Mouse (Mus musculus) C2C12 (cell line): Measurements from ENCODE around the gene 9130230L23Rik. TPM values are rescaled to one million over a fixed set of nuclear protein-coding genes. Genes with fewer than 3 reads are reported as not detected.

Experiments used
- H3K27me3 ChIP-seq: one replicate; pipeline ENCODE4 v1.6.1; 2011; ENCODE audit not compliant: control insufficient read depth, insufficient read depth, insufficient read length
- H3K36me3 ChIP-seq: one replicate; pipeline ENCODE4 v1.6.1; 2011; ENCODE audit not compliant: control insufficient read depth, insufficient read depth
- H3K4me3 ChIP-seq: one replicate; pipeline ENCODE4 v1.5.1; 2011; ENCODE audit warnings: mild to moderate bottlenecking, control low read depth; ENCODE audit not compliant: poor library complexity, insufficient read depth, severe bottlenecking
- H3K79me2 ChIP-seq: one replicate; pipeline ENCODE4 v1.6.1; 2011; ENCODE audit not compliant: control insufficient read depth, insufficient read depth
- H3K79me3 ChIP-seq: one replicate; pipeline ENCODE4 v1.6.1; 2011; ENCODE audit warnings: low read depth, control low read depth
- H3ac ChIP-seq: one replicate; pipeline ENCODE3; 2011; ENCODE audit warnings: low read depth; ENCODE audit not compliant: control insufficient read depth, insufficient read length
- CEBPB ChIP-seq: IDR thresholded peaks from one replicate; pipeline ENCODE4 v1.6.1; 2011; ENCODE audit warnings: low read depth, mild to moderate bottlenecking, control low read depth, moderate library complexity
- CTCF ChIP-seq: IDR thresholded peaks from one replicate; pipeline ENCODE4 v1.5.1; 2011; ENCODE audit not compliant: control insufficient read depth, insufficient read depth, insufficient read length
- FOSL1 ChIP-seq: IDR thresholded peaks from one replicate; pipeline ENCODE4 v1.8.0; 2011; ENCODE audit warnings: mild to moderate bottlenecking, low read length; ENCODE audit not compliant: poor library complexity, insufficient read depth, severe bottlenecking
- MAX ChIP-seq: IDR thresholded peaks from one replicate; pipeline ENCODE4 v1.6.1; 2011; ENCODE audit warnings: mild to moderate bottlenecking, control low read depth
- MYOD1 ChIP-seq: IDR thresholded peaks from one replicate; pipeline ENCODE4 v1.6.1; 2011; ENCODE audit warnings: low read depth; ENCODE audit not compliant: control insufficient read depth, insufficient read length
- MYOG ChIP-seq: IDR thresholded peaks from one replicate; pipeline ENCODE4 v1.6.1; 2011; ENCODE audit not compliant: control insufficient read depth, insufficient read length; ENCODE audit errors: extremely low read depth
- USF1 ChIP-seq: IDR thresholded peaks from one replicate; pipeline ENCODE4 v1.6.1; 2011; ENCODE audit warnings: low read depth, mild to moderate bottlenecking, control low read depth, moderate library complexity
- long read RNA-seq, 2 experiments: library from polyadenylated mRNA; unstranded; transcript quantifications; one replicate each; pipeline ENCODE4 v2.0.0; 2019 to 2020
- polyA plus RNA-seq: library from polyadenylated mRNA; unstranded; fragments of >200 nt; fragmentation: generic; extraction: Trizol; gene quantifications from one replicate; pipeline ENCODE4 v1.2.1, GENCODE M21; 2012; ENCODE audit warnings: missing spikeins

Gene 9130230L23Rik
- not detected for polyA plus RNA-seq
- long read RNA-seq, experiment 1: 0 reads
- long read RNA-seq, experiment 2: 0 reads

GRCm38 (mm10) chr5:66004134-66004925, at the start of gene 9130230L23Rik:
TSS of gene 9130230L23Rik (minus strand) at chr5:66004285.
- TF ChIP-seq USF1 (no peak), FOSL1 (no peak), CEBPB (no peak), MYOD1 (no peak), CTCF (no peak), MAX (no peak), MYOG (no peak)
- Histone ChIP-seq H3K79me2 (no peaks in the 10 kb centered on the region), H3K27me3 (no peaks in the 10 kb centered on the region), H3K79me3 (no peaks in the 10 kb centered on the region), H3K36me3 (no peaks in the 10 kb centered on the region), H3ac (no peak within 1 kb of the TSS), H3K4me3 (no peak within 1 kb of the TSS)

GRCm38 (mm10) chr5:66052777-66053548, 48.9 kb upstream of the 9130230L23Rik start:
- H3K79me3 ChIP-seq: no peaks in the 10 kb centered on the region
- TF ChIP-seq CTCF (no peak), MAX (no peak), CEBPB (no peak), MYOG (no peak), FOSL1 (no peak), MYOD1 (no peak), USF1 (no peak)
- H3K4me3 ChIP-seq: no peak overlapping the region
- H3K79me2 ChIP-seq: no peaks in the 10 kb centered on the region
- H3K36me3 ChIP-seq: no peaks in the 10 kb centered on the region
- no peak overlapping the region for H3ac ChIP-seq
- H3K27me3 ChIP-seq: no peaks in the 10 kb centered on the region

- H3K4me3 ChIP-seq: no peak overlapping the region
- H3K79me3 ChIP-seq: no peaks in the 10 kb centered on the region
- H3ac ChIP-seq: no peak overlapping the region
- no peak for TF ChIP-seq CTCF
- TF ChIP-seq CEBPB: no peak
- no peak for TF ChIP-seq MYOG
- no peak for TF ChIP-seq MYOD1
- TF ChIP-seq FOSL1: no peak
- no peak for TF ChIP-seq MAX
- no peak for TF ChIP-seq USF1
- H3K36me3 ChIP-seq: no peaks in the 10 kb centered on the region
- H3K27me3 ChIP-seq: no peaks in the 10 kb centered on the region
- no peaks in the 10 kb centered on the region for H3K79me2 ChIP-seq
These were observed 46.8 kb upstream of the 9130230L23Rik start for GRCm38 (mm10) chr5:66050841-66051240.

- Histone ChIP-seq H3K27me3 (no peaks in the 10 kb centered on the region), H3K79me2 (no peaks in the 10 kb centered on the region), H3K79me3 (no peaks in the 10 kb centered on the region), H3K36me3 (no peaks in the 10 kb centered on the region), H3K4me3 (no peak overlapping the region), H3ac (no peak overlapping the region)
- peak; percentile 54 for TF ChIP-seq CEBPB
- peak; percentile 35 for TF ChIP-seq MAX
- no peak for TF ChIP-seq USF1
- TF ChIP-seq FOSL1: peak; percentile 80
- no peak for TF ChIP-seq CTCF
- TF ChIP-seq MYOD1: no peak
- no peak for TF ChIP-seq MYOG
These were observed 42.3 kb upstream of the 9130230L23Rik start for GRCm38 (mm10) chr5:66046356-66046755.

- no peaks in the 10 kb centered on the region for H3K79me2 ChIP-seq
- H3ac ChIP-seq: no peak overlapping the region
- H3K79me3 ChIP-seq: no peaks in the 10 kb centered on the region
- no peaks in the 10 kb centered on the region for H3K27me3 ChIP-seq
- no peak for TF ChIP-seq USF1
- TF ChIP-seq MYOD1: no peak
- TF ChIP-seq CTCF: no peak
- TF ChIP-seq MYOG: no peak
- no peak for TF ChIP-seq FOSL1
- TF ChIP-seq MAX: no peak
- no peak for TF ChIP-seq CEBPB
- no peaks in the 10 kb centered on the region for H3K36me3 ChIP-seq
- H3K4me3 ChIP-seq: no peak overlapping the region
These were observed 39.8 kb upstream of the 9130230L23Rik start for GRCm38 (mm10) chr5:66043897-66044296.
